Mouse (Mus musculus): ENCODE measurements at regions not wholly inside any gene's neighbourhood (a gene's known extent, or its start where the extent isn't known, plus 50 kb on each side); places are given as distances from the start of the nearest gene placed in this dataset.

DNA sequence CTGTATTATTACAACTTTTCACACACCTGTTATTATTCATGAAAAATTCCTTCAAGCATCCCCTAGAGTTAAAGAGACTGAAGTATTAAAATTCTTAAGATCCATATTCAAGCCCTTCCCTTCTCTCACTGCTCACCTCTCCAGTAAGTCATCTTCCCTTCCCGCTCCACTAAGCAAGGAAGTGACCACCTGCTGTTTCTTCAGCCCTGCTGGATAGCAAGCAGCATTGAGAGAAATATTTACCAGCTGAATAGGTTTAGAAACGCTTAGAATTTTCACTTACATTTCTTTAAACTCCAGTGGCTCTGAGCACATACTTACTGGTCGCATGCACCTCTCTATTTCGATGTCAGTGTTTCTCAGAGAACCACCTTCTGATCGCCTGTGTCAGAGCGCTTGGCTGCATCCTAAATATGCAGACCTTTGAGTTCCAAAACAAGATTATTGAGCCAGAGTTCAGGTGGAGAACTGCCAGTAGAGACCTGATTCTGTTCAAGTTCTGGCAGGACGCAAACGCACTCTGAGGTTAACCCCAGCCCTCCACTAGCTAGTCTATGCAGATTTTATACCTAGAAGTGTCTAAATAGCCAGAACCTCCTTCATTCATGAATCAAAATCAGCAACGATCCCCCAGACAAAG, 314.9 kb downstream of the Mllt3 start:
- H3K9me3 ChIP-seq (ENCODE audit: control insufficient read depth) = no peaks in the 10 kb centered on the region
- H3K27ac ChIP-seq (ENCODE audit: low read depth, low read length) = no peak overlapping the region
- TF ChIP-seq CTCF (IDR thresholded peaks at IDR 0.05; ENCODE audit: low read depth) = no peak
- no peak for ATAC-seq
- no peak overlapping the region for H3K4me2 ChIP-seq (replicated peaks; ENCODE audit: low read depth)
- H3K4me3 ChIP-seq (ENCODE audit: low read depth, low read length) = no peak overlapping the region
- H3K4me1 ChIP-seq (replicated peaks; ENCODE audit: control insufficient read depth, insufficient read depth, low read length) = no peaks in the 10 kb centered on the region
- H3K36me3 ChIP-seq (ENCODE audit: control insufficient read depth, insufficient read depth) = no peaks in the 10 kb centered on the region
- no peak overlapping the region for H3K9ac ChIP-seq (ENCODE audit: low read depth, low read length)
- no peaks in the 10 kb centered on the region for H3K27me3 ChIP-seq (replicated peaks; ENCODE audit: control insufficient read depth, insufficient read depth, low read length)
- 75% methylated on average over 9 of the region's 9 CpGs for WGBS

- H3K27ac ChIP-seq (ENCODE audit: low read depth, low read length) = no peak overlapping the region
- ATAC-seq = no peak
- WGBS = 66% methylated on average over 11 of the region's 11 CpGs
Observed at GRCm38 (mm10) chr4:87715212-87715933, 317.8 kb downstream of the Mllt3 start.

DNA sequence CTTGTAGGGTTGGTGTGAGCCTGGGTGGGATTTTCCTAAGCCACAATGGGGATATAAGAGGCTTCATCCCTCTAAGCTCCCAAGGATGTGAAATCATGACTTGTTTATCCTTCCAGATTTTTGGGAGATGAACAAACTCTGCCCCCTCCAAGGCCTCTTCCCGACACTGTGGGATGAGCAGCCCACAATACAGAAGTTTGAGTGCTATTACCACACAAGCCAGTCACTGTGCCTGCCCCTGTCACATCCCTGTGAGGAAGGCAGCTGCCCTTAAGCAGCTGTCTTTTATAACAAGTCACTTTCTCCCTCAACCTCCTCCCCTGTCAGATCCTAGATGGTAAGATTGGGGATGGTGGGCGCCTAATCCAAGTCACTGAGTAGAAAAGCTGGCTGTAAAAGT, 320.5 kb downstream of the Mllt3 start:
- Histone ChIP-seq H3K27me3 (replicated peaks; ENCODE audit: control insufficient read depth, insufficient read depth, low read length) (no peaks in the 10 kb centered on the region), H3K27ac (ENCODE audit: low read depth, low read length) (no peak overlapping the region), H3K4me1 (replicated peaks; ENCODE audit: control insufficient read depth, insufficient read depth, low read length) (no peaks in the 10 kb centered on the region), H3K9me3 (ENCODE audit: control insufficient read depth) (no peaks in the 10 kb centered on the region), H3K4me2 (replicated peaks; ENCODE audit: low read depth) (no peak overlapping the region), H3K4me3 (ENCODE audit: low read depth, low read length) (no peak overlapping the region), H3K9ac (ENCODE audit: low read depth, low read length) (no peak overlapping the region), H3K36me3 (ENCODE audit: control insufficient read depth, insufficient read depth) (no peaks in the 10 kb centered on the region)
- WGBS = 64% methylated on average over 2 of the region's 2 CpGs
- TF ChIP-seq CTCF (IDR thresholded peaks at IDR 0.05; ENCODE audit: low read depth) = no peak
- no peak for ATAC-seq

More at GRCm38 (mm10) chr4:87715212-87715933, 317.8 kb downstream of the Mllt3 start:
- H3K4me3 ChIP-seq (ENCODE audit: low read depth, low read length) = no peak overlapping the region
- no peaks in the 10 kb centered on the region for H3K4me1 ChIP-seq (replicated peaks; ENCODE audit: control insufficient read depth, insufficient read depth, low read length)
- no peak overlapping the region for H3K9ac ChIP-seq (ENCODE audit: low read depth, low read length)
- no peaks in the 10 kb centered on the region for H3K36me3 ChIP-seq (ENCODE audit: control insufficient read depth, insufficient read depth)
- TF ChIP-seq CTCF (IDR thresholded peaks at IDR 0.05; ENCODE audit: low read depth) = no peak
- no peaks in the 10 kb centered on the region for H3K27me3 ChIP-seq (replicated peaks; ENCODE audit: control insufficient read depth, insufficient read depth, low read length)
- H3K4me2 ChIP-seq (replicated peaks; ENCODE audit: low read depth) = no peak overlapping the region
- no peaks in the 10 kb centered on the region for H3K9me3 ChIP-seq (ENCODE audit: control insufficient read depth)

DNA sequence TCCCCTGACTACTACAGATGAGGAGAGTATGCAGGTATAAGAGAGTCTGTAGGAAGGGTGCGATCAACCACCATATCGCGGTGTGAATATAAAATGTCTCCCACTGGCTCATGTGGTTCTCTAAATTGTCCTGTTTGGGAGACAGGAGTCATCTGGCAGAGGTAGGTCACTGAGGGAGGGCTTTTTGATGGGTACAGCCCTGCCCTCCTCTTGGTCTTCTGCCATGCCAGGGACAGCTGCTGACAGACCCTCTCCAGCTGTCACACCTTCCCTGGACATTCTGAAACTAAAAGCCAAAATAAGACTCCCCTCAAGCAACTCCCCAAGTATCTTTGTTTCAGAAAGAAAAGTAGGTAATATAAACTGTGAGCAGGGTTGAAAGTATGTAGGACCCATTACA, 320.9 kb downstream of the Mllt3 start:
- no peak overlapping the region for H3K27ac ChIP-seq (ENCODE audit: low read depth, low read length)
- no peak for ATAC-seq
- no peak for TF ChIP-seq CTCF (IDR thresholded peaks at IDR 0.05; ENCODE audit: low read depth)
- no peaks in the 10 kb centered on the region for H3K27me3 ChIP-seq (replicated peaks; ENCODE audit: control insufficient read depth, insufficient read depth, low read length)
- H3K9ac ChIP-seq (ENCODE audit: low read depth, low read length) = no peak overlapping the region
- no peak overlapping the region for H3K4me3 ChIP-seq (ENCODE audit: low read depth, low read length)
- H3K4me1 ChIP-seq (replicated peaks; ENCODE audit: control insufficient read depth, insufficient read depth, low read length) = no peaks in the 10 kb centered on the region
- H3K36me3 ChIP-seq (ENCODE audit: control insufficient read depth, insufficient read depth) = no peaks in the 10 kb centered on the region
- WGBS = 92% methylated on average over 3 of the region's 3 CpGs
- no peak overlapping the region for H3K4me2 ChIP-seq (replicated peaks; ENCODE audit: low read depth)
- H3K9me3 ChIP-seq (ENCODE audit: control insufficient read depth) = no peaks in the 10 kb centered on the region

- 84% methylated on average over 8 of the region's 8 CpGs for WGBS
- Histone ChIP-seq H3K27me3 (replicated peaks; ENCODE audit: control insufficient read depth, insufficient read depth, low read length) (no peaks in the 10 kb centered on the region), H3K9me3 (ENCODE audit: control insufficient read depth) (no peaks in the 10 kb centered on the region), H3K4me3 (ENCODE audit: low read depth, low read length) (no peak overlapping the region), H3K4me1 (replicated peaks; ENCODE audit: control insufficient read depth, insufficient read depth, low read length) (no peaks in the 10 kb centered on the region), H3K36me3 (ENCODE audit: control insufficient read depth, insufficient read depth) (no peaks in the 10 kb centered on the region), H3K9ac (ENCODE audit: low read depth, low read length) (no peak overlapping the region), H3K4me2 (replicated peaks; ENCODE audit: low read depth) (no peak overlapping the region), H3K27ac (ENCODE audit: low read depth, low read length) (no peak overlapping the region)
- ATAC-seq = no peak
- no peak for TF ChIP-seq CTCF (IDR thresholded peaks at IDR 0.05; ENCODE audit: low read depth)
Observed at GRCm38 (mm10) chr4:87711185-87711827, 321.9 kb downstream of the Mllt3 start.

DNA sequence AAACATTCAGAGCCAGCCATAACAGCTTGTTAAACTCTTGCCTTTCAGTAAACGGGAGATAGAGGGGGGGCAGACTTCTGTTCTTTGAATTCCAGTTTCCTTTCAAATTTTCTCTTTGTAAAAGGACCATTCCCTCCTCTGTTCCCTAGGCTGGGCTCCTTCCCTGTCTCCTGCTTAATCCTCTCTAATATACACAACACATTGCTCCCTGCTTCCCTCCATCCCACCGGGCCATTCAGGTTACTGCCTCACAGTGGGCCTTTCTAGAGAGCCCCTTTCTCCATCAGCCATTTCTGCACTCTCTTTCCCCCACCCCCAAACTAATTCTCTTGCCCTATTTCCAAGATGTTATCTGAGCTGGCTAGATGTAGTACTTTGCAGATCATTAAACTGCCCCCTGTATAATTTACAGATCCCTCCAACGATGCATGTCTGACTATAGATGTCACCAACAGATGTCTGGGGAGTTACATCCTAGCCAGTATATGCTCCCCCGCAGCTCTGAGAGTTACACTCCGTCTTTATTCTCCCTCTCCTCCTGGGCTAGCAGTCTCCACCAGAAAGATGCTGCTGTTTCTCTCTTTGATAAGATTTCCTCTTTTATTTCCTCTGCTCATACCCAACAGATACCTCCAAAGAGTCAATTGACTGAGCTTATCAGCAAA, 324.1 kb downstream of the Mllt3 start:
- Histone ChIP-seq H3K4me2 (replicated peaks; ENCODE audit: low read depth) (no peak overlapping the region), H3K27me3 (replicated peaks; ENCODE audit: control insufficient read depth, insufficient read depth, low read length) (no peaks in the 10 kb centered on the region), H3K4me1 (replicated peaks; ENCODE audit: control insufficient read depth, insufficient read depth, low read length) (no peaks in the 10 kb centered on the region), H3K9me3 (ENCODE audit: control insufficient read depth) (no peaks in the 10 kb centered on the region), H3K27ac (ENCODE audit: low read depth, low read length) (no peak overlapping the region), H3K4me3 (ENCODE audit: low read depth, low read length) (no peak overlapping the region), H3K9ac (ENCODE audit: low read depth, low read length) (no peak overlapping the region), H3K36me3 (ENCODE audit: control insufficient read depth, insufficient read depth) (no peaks in the 10 kb centered on the region)
- TF ChIP-seq CTCF (IDR thresholded peaks at IDR 0.05; ENCODE audit: low read depth) = no peak
- ATAC-seq = no peak
- 21% methylated on average over 5 of the region's 5 CpGs for WGBS
